Mouse (Mus musculus): ENCODE measurements around the gene Ccr2. TPM values are rescaled to one million over a fixed set of nuclear protein-coding genes. Genes with fewer than 3 reads are reported as not detected.
"Not testable (repeated sequence)": the region's sequence is repeated elsewhere in the genome, so short reads cannot be mapped to it uniquely, and the experiment has no call there.

Ccr2 gene
- 0.05 and 0.09 TPM in 2 replicates for polyA plus RNA-seq (2016; fragmentation: Nextera tagmentation; extraction: Ambion mirVana)

DNA sequence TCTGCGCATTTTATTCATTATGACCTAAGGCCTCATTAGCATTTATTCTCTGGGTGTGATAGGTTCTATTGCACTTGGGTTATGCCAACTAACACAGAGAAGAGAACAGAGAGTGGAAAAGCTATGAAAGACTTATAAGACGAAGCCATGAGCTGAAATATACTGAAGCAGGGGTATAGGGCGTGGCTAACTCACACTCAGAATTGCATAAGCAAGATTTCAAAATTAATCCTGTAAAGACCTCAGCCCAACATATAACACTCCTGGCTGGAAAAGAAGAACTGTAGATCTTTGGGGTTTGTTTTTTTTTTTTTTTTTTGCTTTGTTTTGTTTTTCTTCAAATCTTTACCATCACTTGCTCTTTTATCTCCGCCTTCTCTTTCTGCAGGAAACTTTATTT is at the start of gene Ccr2:
Ccr2 (plus strand) TSS at position 228 of the 400 bp plus-strand sequence.
- Histone ChIP-seq H3K4me1 (replicated peaks) (no peaks in the 10 kb centered on the region), H3K4me3 (no peak within 1 kb of the TSS), H3K27me3 (ENCODE audit: insufficient read depth, poor library complexity, severe bottlenecking) (no peaks in the 10 kb centered on the region), H3K9me3 (no peaks in the 10 kb centered on the region), H3K36me3 (no peaks in the 10 kb centered on the region), H3K27ac (no peak within 1 kb of the TSS)
- DNase-seq (ENCODE audit: low spot score): no peak
- WGBS: 89% methylated on average over 4 of the region's 4 CpGs

DNA sequence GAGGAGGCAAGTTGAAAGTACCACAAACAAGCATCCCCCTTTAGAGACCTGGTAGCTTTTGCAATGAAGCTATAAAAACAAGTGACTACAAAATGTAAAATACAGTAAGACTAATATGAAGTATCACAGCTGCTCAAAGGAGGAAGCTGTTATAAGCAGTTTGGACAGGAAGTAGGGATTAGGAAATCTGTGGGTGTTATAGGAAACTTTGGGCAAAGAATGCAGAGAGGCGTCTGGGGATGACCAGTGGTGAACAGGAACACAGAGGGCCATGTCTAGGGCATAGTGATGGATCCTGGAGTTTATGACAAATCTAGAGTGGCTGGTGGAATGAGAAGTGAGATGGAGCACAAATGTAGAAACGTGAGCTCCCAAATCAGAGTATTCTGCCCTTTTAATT is 48.2 kb upstream of the Ccr2 start:
- no peak overlapping the region for H3K27ac ChIP-seq
- H3K4me3 ChIP-seq: no peak overlapping the region
- no peak for DNase-seq (ENCODE audit: low spot score)
- no peaks in the 10 kb centered on the region for H3K27me3 ChIP-seq (ENCODE audit: insufficient read depth, poor library complexity, severe bottlenecking)
- no peaks in the 10 kb centered on the region for H3K36me3 ChIP-seq
- no peaks in the 10 kb centered on the region for H3K4me1 ChIP-seq (replicated peaks)
- H3K9me3 ChIP-seq: no peaks in the 10 kb centered on the region
- WGBS: 62% methylated on average over 2 of the region's 2 CpGs

DNA sequence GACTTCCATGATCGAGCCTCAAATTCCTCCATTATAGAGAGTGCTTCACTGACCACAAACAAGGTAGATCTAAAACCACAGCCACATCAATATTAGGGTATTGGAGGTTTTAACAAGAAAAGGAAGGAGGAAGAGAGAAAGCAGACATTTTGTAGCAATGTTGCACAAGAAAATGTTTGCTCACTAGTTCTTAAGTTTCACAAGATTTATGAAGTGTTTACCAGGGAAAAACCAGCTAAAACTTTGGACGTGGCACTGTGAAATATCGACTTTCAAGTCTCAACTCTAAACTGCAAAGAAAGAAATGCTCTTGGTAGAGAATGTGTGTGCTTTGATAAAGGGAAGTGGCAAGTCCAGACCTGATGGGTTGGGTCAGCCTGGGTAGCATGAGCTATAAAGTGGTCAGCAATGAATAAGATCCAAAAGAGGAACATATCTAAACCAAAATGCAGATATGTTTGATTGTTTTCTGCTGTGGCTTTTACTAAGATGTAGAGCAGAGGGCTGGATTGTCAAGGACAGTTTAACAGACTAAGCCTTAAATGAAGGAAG is 45.5 kb upstream of the Ccr2 start:
- 82% methylated on average over 3 of the region's 3 CpGs for WGBS
- no peaks in the 10 kb centered on the region for H3K36me3 ChIP-seq

DNA sequence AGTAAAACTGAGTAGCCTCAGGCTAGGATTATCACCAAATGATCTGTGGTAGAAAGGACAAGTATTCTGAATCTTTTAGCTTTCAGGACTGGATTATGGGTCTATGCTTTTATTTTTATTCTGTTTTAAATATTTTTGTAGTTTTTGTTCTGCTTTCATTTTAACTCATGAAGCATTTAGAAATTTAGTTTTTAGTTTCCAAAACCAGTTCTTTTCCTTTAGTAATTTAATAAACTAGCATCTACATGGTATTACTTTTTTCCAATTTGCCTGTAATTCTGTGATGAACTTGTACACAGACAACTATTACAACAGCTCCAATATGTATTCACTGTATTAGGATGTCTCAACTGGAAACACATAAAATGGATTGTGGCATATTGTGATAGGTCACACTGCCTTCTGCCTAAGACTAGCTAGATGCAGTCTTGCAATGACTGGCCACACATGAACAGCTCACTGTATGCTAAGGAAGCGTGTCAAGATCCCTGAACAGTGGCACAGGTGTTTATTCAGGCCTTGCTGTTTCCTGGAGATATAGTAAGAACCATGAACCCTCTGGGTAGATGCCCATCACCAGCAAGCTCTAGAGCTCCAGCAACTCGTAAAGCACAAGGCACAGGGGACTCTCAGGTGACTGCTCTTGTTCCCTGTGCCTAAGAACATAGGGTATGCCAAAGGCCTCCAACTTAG is 41.9 kb upstream of the Ccr2 start:
- H3K4me3 ChIP-seq: no peak overlapping the region
- no peak for DNase-seq (ENCODE audit: low spot score)
- WGBS: 75% methylated on average over 2 of the region's 2 CpGs
- H3K9me3 ChIP-seq: no peaks in the 10 kb centered on the region
- no peak overlapping the region for H3K27ac ChIP-seq
- H3K4me1 ChIP-seq (replicated peaks): no peaks in the 10 kb centered on the region
- H3K36me3 ChIP-seq: no peaks in the 10 kb centered on the region
- no peaks in the 10 kb centered on the region for H3K27me3 ChIP-seq (ENCODE audit: insufficient read depth, poor library complexity, severe bottlenecking)

More for the DNA sequence above, 45.5 kb upstream of the Ccr2 start:
- H3K4me1 ChIP-seq (replicated peaks): no peaks in the 10 kb centered on the region
- no peak for DNase-seq (ENCODE audit: low spot score)
- H3K27me3 ChIP-seq (ENCODE audit: insufficient read depth, poor library complexity, severe bottlenecking): no peaks in the 10 kb centered on the region
- H3K27ac ChIP-seq: no peak overlapping the region
- no peaks in the 10 kb centered on the region for H3K9me3 ChIP-seq
- no peak overlapping the region for H3K4me3 ChIP-seq

DNA sequence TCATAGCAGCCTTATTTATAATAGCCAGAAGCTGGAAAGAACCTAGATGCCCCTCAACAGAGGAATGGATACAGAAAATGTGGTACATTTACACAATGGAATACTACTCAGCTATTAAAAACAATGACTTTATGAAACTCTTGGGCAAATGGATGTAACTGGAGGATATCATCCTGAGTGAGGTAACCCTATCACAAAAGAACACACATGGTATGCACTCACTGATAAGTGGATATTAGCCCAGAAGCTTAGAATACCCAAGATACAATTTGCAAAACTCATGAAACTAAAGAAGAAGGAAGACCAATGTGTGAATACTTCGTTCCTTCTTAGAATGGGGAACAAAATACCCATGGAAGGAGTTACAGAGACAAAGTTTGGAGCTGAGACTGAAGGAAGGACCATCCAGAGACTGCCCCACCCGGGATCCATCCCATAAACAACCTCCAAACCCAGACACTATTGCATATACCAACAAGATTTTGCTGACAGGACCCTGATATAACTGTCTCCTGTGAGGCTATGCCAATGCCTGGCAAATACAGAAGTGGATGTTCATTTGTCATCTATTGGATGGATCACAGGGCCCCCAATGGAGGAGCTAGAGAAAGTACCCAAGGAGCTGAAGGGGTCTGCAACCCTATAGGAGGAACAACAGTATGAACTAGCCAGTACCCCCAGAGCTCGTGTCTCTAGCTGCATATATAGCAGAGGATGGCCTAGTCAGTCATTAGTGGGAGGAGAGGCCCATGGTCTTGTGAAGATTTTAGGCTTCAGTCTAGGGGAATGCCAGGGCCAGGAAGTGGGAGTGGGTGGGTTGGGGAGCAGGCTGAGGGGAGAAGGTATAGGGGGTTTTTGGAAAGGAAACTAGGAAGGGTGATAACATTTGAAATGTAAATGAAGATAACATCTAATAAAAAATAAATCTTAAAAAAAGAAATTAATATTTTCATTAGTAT is 40.0 kb upstream of the Ccr2 start:
- not testable (repeated sequence) for H3K36me3 ChIP-seq; H3K9me3 ChIP-seq; DNase-seq (ENCODE audit: low spot score); H3K27ac ChIP-seq; H3K4me3 ChIP-seq; H3K4me1 ChIP-seq (replicated peaks); H3K27me3 ChIP-seq (ENCODE audit: insufficient read depth, poor library complexity, severe bottlenecking)
- 67% methylated on average over 3 of the region's 3 CpGs for WGBS

GRCm38 (mm10) chr9:124066572-124067103 is 35.1 kb upstream of the Ccr2 start:
- Histone ChIP-seq H3K9me3 (no peaks in the 10 kb centered on the region), H3K27ac (no peak overlapping the region), H3K27me3 (ENCODE audit: insufficient read depth, poor library complexity, severe bottlenecking) (no peaks in the 10 kb centered on the region), H3K4me3 (no peak overlapping the region), H3K4me1 (replicated peaks) (no peaks in the 10 kb centered on the region), H3K36me3 (no peaks in the 10 kb centered on the region)
- no peak for DNase-seq (ENCODE audit: low spot score)

DNA sequence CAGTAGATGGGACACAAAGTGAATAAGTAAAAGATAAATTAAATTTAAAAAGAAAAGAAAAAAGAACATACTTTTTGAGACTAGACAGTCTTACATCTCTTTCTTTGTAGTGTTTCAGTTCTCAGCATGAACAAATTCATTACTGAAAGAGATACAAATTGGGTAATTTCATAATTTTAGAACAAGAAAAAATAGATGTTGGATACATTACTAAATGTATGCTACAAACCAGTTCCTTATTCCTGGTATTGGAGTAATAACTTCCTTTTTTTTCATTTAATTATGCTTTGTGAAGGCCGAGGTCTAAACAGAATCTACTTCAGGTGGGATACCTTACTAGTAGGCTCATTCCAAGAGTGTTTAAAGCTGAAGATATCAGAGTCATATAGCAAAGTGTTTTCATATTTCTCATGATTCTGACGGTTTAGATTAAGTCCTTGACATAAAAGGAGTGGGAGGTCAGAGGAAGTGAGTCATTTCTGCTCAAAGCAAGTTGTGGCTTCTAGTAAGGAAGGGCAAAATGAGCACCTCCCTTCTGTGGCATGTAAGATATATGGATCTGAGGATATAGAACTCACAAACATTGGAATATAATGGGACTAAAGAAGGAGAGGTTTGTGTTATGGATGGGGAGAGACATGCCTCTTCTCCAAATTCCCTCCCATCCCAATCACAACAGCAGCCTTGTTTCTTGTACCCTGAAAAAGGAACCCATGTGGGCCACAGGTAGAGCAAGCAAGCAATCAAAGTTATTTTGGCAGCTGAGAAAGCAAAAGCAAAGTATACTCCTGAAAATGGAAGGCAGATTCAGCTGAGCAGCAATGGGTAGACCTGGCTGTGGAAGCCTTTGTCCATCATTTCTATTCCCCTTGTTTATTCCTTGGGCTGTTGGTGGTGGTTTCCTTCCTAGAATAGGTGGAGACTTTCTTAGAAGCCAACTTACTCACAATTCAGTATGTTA is 33.4 kb upstream of the Ccr2 start:
- no peaks in the 10 kb centered on the region for H3K4me1 ChIP-seq (replicated peaks)
- H3K27ac ChIP-seq: no peak overlapping the region
- no peak for DNase-seq (ENCODE audit: low spot score)
- no peaks in the 10 kb centered on the region for H3K36me3 ChIP-seq
- WGBS: 63% methylated on average over 2 of the region's 2 CpGs
- no peaks in the 10 kb centered on the region for H3K9me3 ChIP-seq
- no peak overlapping the region for H3K4me3 ChIP-seq
- no peaks in the 10 kb centered on the region for H3K27me3 ChIP-seq (ENCODE audit: insufficient read depth, poor library complexity, severe bottlenecking)

DNA sequence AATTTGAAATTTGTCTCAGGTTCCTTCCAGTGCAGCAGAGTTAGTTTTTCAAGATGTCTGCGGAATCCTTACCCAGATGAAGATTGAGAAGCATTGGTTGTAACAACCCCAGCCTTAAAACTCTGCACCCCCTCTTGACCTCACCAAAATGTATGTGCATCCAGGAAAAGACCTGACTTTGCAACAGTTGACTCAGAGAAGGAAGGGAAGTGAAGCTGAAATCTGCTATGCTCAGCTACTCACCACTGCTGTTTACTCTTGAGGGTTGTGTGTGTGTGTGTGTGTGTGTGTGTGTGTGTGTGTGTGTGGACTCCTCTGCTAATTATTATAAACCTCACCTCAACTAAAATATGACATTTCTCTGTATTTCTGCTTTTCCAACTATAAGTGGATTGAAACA is 30.2 kb upstream of the Ccr2 start:
- Histone ChIP-seq H3K27ac (no peak overlapping the region), H3K4me1 (replicated peaks) (no peaks in the 10 kb centered on the region), H3K27me3 (ENCODE audit: insufficient read depth, poor library complexity, severe bottlenecking) (no peaks in the 10 kb centered on the region), H3K9me3 (no peaks in the 10 kb centered on the region), H3K4me3 (no peak overlapping the region), H3K36me3 (no peaks in the 10 kb centered on the region)
- 88% methylated on average over 1 of the region's 1 CpGs for WGBS
- DNase-seq (ENCODE audit: low spot score): no peak

DNA sequence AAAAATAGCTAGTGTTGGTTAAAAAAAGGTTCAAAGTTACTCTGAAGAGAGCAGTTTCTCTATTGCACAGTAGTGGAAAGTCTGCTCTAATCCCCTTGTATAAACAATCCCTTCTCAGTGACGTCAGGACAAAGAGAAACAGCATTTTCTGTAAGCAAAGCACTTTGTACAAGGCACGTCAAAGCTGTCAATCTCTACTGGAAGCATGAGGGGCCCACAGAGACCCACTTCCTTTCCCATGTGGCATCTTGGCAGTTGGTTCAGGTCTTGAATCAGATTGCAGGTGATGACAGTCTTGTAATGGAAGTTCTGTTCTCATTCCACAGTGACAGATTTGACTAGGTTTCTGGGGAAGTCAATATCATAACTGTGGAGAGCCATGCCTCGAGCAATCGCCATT is 21.9 kb upstream of the Ccr2 start:
- WGBS: 75% methylated on average over 4 of the region's 4 CpGs
- H3K4me3 ChIP-seq: no peak overlapping the region
- H3K27ac ChIP-seq: no peak overlapping the region
- H3K36me3 ChIP-seq: no peaks in the 10 kb centered on the region
- no peak for DNase-seq (ENCODE audit: low spot score)
- H3K9me3 ChIP-seq: no peaks in the 10 kb centered on the region
- no peaks in the 10 kb centered on the region for H3K27me3 ChIP-seq (ENCODE audit: insufficient read depth, poor library complexity, severe bottlenecking)
- H3K4me1 ChIP-seq (replicated peaks): no peaks in the 10 kb centered on the region

DNA sequence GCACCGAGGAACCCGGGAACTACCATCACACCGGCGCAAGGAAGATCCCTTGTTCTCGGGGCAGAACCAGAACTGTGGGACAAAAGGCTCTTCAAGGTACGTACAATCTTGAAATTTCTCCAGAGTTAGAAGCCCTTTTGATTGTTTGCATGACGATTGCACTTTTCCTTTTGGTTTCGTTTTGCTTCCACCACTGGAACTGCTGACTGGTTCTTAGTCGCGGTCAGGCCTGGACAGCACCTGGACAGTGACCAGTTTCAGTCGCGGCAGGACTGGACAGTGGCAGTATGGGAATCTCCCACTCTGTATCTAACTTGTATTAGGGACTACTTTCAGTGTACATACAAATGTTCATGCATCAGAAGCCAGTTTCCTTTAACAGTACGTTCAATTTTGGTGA is 21.3 kb upstream of the Ccr2 start:
- not testable (repeated sequence) for H3K9me3 ChIP-seq; H3K27ac ChIP-seq; H3K4me1 ChIP-seq (replicated peaks); H3K36me3 ChIP-seq; H3K27me3 ChIP-seq (ENCODE audit: insufficient read depth, poor library complexity, severe bottlenecking); DNase-seq (ENCODE audit: low spot score); H3K4me3 ChIP-seq
- 94% methylated on average over 13 of the region's 13 CpGs for WGBS

DNA sequence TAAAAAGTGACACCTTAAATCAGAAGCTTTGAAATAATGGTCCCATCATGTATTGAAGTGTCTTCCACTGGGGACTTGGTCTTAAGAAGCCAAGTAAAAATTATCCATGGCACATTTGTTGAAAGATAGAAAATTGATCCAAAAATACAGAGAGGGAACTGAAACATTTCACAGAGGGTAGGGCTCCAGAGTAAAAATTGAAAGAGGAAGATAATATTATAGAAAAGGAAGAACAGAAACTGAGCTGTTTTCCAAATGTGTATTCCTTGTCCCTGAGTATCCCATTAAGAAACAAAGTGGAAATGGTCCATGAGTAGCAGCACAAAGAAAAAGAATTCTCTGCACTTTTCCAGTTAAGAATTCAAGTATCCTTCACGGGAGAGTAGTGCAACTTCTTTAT is 11.3 kb upstream of the Ccr2 start:
- H3K4me1 ChIP-seq (replicated peaks): no peaks in the 10 kb centered on the region
- no peaks in the 10 kb centered on the region for H3K9me3 ChIP-seq
- no peak overlapping the region for H3K27ac ChIP-seq
- no peak overlapping the region for H3K4me3 ChIP-seq
- H3K36me3 ChIP-seq: no peaks in the 10 kb centered on the region
- 87% methylated on average over 1 of the region's 1 CpGs for WGBS
- no peaks in the 10 kb centered on the region for H3K27me3 ChIP-seq (ENCODE audit: insufficient read depth, poor library complexity, severe bottlenecking)
- DNase-seq (ENCODE audit: low spot score): no peak

- 87% methylated on average over 1 of the region's 1 CpGs for WGBS
- Histone ChIP-seq H3K9me3 (no peaks in the 10 kb centered on the region), H3K27me3 (ENCODE audit: insufficient read depth, poor library complexity, severe bottlenecking) (no peaks in the 10 kb centered on the region), H3K36me3 (no peaks in the 10 kb centered on the region), H3K4me1 (replicated peaks) (no peaks in the 10 kb centered on the region), H3K27ac (no peak overlapping the region), H3K4me3 (no peak overlapping the region)
- DNase-seq (ENCODE audit: low spot score): no peak
These were observed 2.6 kb upstream of the Ccr2 start for GRCm38 (mm10) chr9:124099127-124099526.

All from hindbrain, embryonic 10.5 days (tissue).